Mouse (Mus musculus) heart, embryonic 11.5 days (tissue): ENCODE data around the gene Kcnmb1. TPM values are rescaled to one million over a fixed set of nuclear protein-coding genes. Genes with fewer than 3 reads are reported as not detected.

Experiments
- ATAC-seq: fragments of 200-750 bp; cut with Nextera tagmentation; replicated peaks from 2 replicates; pipeline ENCODE4 v1.8.0; 2017; ENCODE audit warnings: moderate library complexity; ENCODE audit not compliant: insufficient number of reproducible peaks, low FRiP score, low TSS enrichment
- H3K27ac ChIP-seq: fragments of 300-500 bp; sonication (generic); 2 replicates; pipeline ENCODE4 v1.5.1; 2014; ENCODE audit warnings: mild to moderate bottlenecking, low read depth, low read length
- H3K27me3 ChIP-seq: fragments of 300-500 bp; sonication (generic); 2 replicates; pipeline ENCODE4 v1.6.1; 2014; ENCODE audit warnings: mild to moderate bottlenecking, low read length, mixed read lengths; ENCODE audit not compliant: control insufficient read depth, insufficient read depth
- H3K36me3 ChIP-seq: fragments of 300-500 bp; sonication (generic); 2 replicates; pipeline ENCODE4 v1.6.1; 2014; ENCODE audit warnings: mild to moderate bottlenecking, low read length, moderate library complexity, mixed read lengths; ENCODE audit not compliant: control insufficient read depth, insufficient read depth
- H3K4me1 ChIP-seq: fragments of 300-500 bp; sonication (generic); 2 replicates; pipeline ENCODE4 v1.6.1; 2014; ENCODE audit warnings: low read length; ENCODE audit not compliant: control insufficient read depth, insufficient read depth
- H3K4me2 ChIP-seq: fragments of 300-500 bp; sonication (generic); 2 replicates; pipeline ENCODE4 v1.6.1; 2014; ENCODE audit warnings: mild to moderate bottlenecking, moderate library complexity
- H3K4me3 ChIP-seq: fragments of 300-500 bp; sonication (generic); 2 replicates; pipeline ENCODE4 v1.5.1; 2014; ENCODE audit warnings: low read depth, low read length
- H3K9ac ChIP-seq: fragments of 300-500 bp; sonication (generic); 2 replicates; pipeline ENCODE4 v1.6.1; 2014; ENCODE audit warnings: mild to moderate bottlenecking, low read depth, low read length, moderate library complexity
- H3K9me3 ChIP-seq: fragments of 300-500 bp; sonication (generic); replicated peaks from 2 replicates; pipeline ENCODE4 v1.6.1; 2016; ENCODE audit warnings: low read length; ENCODE audit not compliant: control insufficient read depth
- WGBS: fragments of 180-500 bp; shearing (Covaris S2); extraction: QIAGEN DNeasy Blood & Tissue Kit; methylation state at CpG from one replicate; pipeline ENCODE4 v1.1.7; 2014; ENCODE audit not compliant: insufficient replicate concordance; 5-methylcytosine and 5-hydroxymethylcytosine counted together
- polyA plus RNA-seq: library from polyadenylated mRNA; unstranded; fragments of >200 nt; fragmentation: Nextera tagmentation; extraction: Ambion mirVana; gene quantifications from 2 replicates; pipeline ENCODE4 v1.2.1, GENCODE M21; 2014

Gene Kcnmb1
- polyA plus RNA-seq, 1 experiment from 2014 or later, result 6.8 TPM

- H3K9ac ChIP-seq, result no peak overlapping the region
- 58% methylated on average over 7 of the region's 7 CpGs for WGBS
- H3K27me3 ChIP-seq, result no peaks in the 10 kb centered on the region
- ATAC-seq, result no peak
- H3K9me3 ChIP-seq, result no peaks in the 10 kb centered on the region
- H3K27ac ChIP-seq, result no peak overlapping the region
- no peaks in the 10 kb centered on the region for H3K4me1 ChIP-seq
- no peak overlapping the region for H3K4me3 ChIP-seq
- no peaks in the 10 kb centered on the region for H3K36me3 ChIP-seq
- H3K4me2 ChIP-seq, result no peak overlapping the region
These were observed 24.1 kb upstream of the Kcnmb1 start for GRCm38 (mm10) chr11:33938561-33939274.

DNA sequence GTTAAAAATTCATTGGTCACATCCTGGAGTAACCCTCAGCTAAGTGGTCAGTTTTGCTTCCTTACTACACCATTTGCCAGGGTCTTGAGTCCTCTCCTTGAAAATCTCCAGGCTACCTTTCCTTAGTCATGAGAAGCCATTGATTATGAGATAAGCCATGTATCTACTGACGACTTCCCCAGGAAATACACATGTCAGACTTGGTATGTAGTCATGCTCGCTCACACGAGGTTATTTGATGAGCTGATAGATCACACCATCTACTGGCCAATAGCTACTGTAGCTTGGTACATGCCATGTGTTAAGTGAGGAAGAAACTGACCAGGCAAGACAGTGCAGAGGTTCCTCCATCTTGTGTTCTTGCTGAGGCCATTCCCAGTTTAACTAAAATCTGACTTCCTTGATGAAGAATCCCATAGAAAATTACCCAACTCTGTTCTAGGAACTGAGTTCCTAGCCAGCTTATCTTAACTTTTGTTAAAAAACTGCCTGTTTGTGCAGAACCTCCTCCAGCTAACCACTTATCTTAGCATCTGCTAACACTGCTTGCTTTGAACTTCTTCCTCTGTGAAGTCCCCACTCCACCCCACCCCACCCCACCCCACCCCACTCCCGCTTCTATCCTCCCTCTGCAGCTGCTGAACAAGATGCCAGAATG is 23.2 kb upstream of the Kcnmb1 start:
- Histone ChIP-seq H3K4me2 (no peak overlapping the region), H3K9ac (no peak overlapping the region), H3K36me3 (no peaks in the 10 kb centered on the region), H3K27me3 (no peaks in the 10 kb centered on the region), H3K27ac (no peak overlapping the region), H3K4me3 (no peak overlapping the region), H3K9me3 (no peaks in the 10 kb centered on the region), H3K4me1 (no peaks in the 10 kb centered on the region)
- no peak for ATAC-seq
- 64% methylated on average over 4 of the region's 4 CpGs for WGBS

- Histone ChIP-seq H3K27ac (no peak overlapping the region), H3K9ac (no peak overlapping the region), H3K9me3 (no peaks in the 10 kb centered on the region), H3K4me1 (no peaks in the 10 kb centered on the region), H3K4me2 (no peak overlapping the region), H3K4me3 (no peak overlapping the region), H3K36me3 (no peaks in the 10 kb centered on the region), H3K27me3 (no peaks in the 10 kb centered on the region)
- WGBS, result 59% methylated on average over 1 of the region's 1 CpGs
- ATAC-seq, result no peak
These were observed 19.2 kb upstream of the Kcnmb1 start for GRCm38 (mm10) chr11:33943565-33943964.

- no peaks in the 10 kb centered on the region for H3K27me3 ChIP-seq
These were observed 18.6 kb upstream of the Kcnmb1 start for GRCm38 (mm10) chr11:33944067-33944785.

DNA sequence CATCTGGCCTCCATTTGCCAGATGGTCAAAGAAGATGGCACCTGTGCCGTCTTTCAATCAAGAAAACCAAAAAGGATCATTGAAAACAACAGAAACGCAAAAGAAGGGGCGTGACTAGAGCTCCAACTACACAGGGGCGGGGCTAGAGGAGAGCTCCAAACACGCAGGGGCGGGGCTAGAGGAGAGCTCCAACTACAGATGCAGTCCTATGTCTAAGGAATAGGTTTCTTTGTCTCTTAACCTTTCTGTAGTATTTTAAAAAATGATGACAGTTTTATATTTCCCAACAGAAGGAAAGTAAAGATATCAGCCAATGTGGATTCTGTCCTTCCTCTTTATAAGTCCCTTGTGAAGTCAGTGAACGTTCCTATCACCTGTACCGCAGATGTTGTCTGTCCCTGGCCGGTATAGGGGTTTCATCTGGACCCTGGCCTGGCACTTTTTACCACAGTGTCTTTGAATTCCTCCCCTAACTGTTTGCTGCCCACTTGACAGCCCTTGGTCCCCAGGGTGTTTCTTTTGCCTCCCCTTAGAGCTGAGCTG is 18.0 kb upstream of the Kcnmb1 start:
- no peak overlapping the region for H3K27ac ChIP-seq

More at GRCm38 (mm10) chr11:33944067-33944785, 18.6 kb upstream of the Kcnmb1 start:
- Histone ChIP-seq H3K4me1 (no peaks in the 10 kb centered on the region), H3K27ac (no peak overlapping the region), H3K4me3 (no peak overlapping the region), H3K9ac (no peak overlapping the region), H3K9me3 (no peaks in the 10 kb centered on the region), H3K36me3 (no peaks in the 10 kb centered on the region), H3K4me2 (no peak overlapping the region)
- 55% methylated on average over 4 of the region's 4 CpGs for whole genome bisulfite sequencing
- ATAC-seq, result no peak

DNA sequence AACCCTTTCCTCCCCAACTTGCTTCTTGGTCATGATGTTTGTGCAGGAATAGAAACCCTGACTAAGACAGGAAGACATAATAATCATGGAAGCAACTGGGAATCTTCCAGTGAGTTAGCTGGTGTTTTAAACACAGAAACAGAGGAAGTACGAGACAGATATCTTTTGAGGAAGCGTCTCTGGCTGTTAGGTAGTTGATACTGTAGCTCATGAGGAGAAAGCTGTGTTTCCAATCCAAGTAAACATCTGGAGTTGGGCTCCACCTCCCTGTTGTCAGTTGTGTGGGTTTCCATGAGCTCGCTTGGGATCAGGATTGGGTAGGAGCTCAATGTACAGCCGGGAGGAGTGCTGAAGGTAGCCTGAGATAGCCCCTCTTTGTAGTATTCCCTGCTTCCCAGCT is 16.3 kb upstream of the Kcnmb1 start:
- H3K4me1 ChIP-seq, result no peaks in the 10 kb centered on the region
- 0 out of 2 replicates have a peak, but pooled peaks cover 4% of the 10 kb centered on the region for H3K9me3 ChIP-seq
- WGBS, result 63% methylated on average over 4 of the region's 4 CpGs
- H3K9ac ChIP-seq, result no peak overlapping the region
- no peak for ATAC-seq
- H3K27me3 ChIP-seq, result no peaks in the 10 kb centered on the region
- no peak overlapping the region for H3K27ac ChIP-seq
- H3K4me2 ChIP-seq, result no peak overlapping the region
- H3K36me3 ChIP-seq, result no peaks in the 10 kb centered on the region
- no peak overlapping the region for H3K4me3 ChIP-seq

More for the DNA sequence above, 18.0 kb upstream of the Kcnmb1 start:
- no peaks in the 10 kb centered on the region for H3K4me1 ChIP-seq
- H3K27me3 ChIP-seq, result no peaks in the 10 kb centered on the region
- no peaks in the 10 kb centered on the region for H3K36me3 ChIP-seq
- no peak overlapping the region for H3K4me2 ChIP-seq
- H3K9ac ChIP-seq, result no peak overlapping the region
- no peaks in the 10 kb centered on the region for H3K9me3 ChIP-seq
- no peak overlapping the region for H3K4me3 ChIP-seq
- no peak for ATAC-seq
- 81% methylated on average over 9 of the region's 9 CpGs for WGBS

GRCm38 (mm10) chr11:33951155-33951554 is 11.7 kb upstream of the Kcnmb1 start:
- no peaks in the 10 kb centered on the region for H3K27me3 ChIP-seq
- H3K4me1 ChIP-seq, result no peaks in the 10 kb centered on the region
- 60% methylated on average over 5 of the region's 5 CpGs for WGBS

DNA sequence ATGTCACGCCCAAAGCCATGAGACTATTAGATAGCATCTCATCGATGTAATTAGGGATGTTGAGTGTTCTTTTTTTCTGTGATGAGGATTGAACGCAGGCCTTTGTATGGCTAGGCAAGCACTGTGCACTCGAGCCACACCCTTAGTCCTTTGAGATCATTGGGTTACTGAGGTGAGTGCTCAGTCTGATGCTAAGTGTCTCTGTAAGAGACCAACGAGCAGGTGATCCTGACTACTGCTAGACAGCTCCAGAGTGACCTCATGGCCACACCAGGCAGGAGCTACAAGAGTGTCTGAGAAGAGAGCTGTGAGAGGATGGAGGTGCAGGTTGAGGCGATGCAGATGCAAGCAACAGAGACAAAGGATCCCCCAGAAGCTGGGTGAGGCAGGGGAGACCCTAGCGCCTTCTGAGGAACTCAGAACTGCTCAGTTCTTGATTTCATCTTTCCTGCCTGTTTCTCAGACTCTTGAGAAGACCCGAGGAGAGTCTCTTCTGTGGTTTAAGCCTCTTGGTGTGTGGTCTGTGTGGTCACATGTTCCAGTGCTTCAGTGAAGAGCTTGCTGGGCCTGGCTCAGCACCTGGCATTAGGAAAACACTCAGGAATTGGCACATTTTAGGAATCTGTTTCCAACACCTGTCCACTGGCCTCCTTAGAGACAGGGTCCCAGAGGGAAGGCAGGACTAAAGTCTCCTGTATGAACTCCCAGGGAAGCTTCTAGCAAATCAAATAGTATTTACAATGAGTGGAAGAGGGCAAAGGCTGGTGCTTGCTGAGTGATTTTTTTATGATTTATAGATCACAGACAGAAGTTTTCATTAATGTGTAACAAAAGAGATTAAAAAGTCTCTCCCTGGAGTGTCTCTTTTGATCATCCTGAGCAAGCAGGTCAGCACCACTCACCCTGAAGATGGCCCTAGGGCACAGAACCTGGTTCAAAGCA is 10.9 kb upstream of the Kcnmb1 start:
- no peak overlapping the region for H3K9ac ChIP-seq
- 83% methylated on average over 8 of the region's 8 CpGs for WGBS
- H3K36me3 ChIP-seq, result no peaks in the 10 kb centered on the region
- no peak overlapping the region for H3K27ac ChIP-seq
- H3K4me1 ChIP-seq, result no peaks in the 10 kb centered on the region
- H3K9me3 ChIP-seq, result 0 out of 2 replicates have a peak, but pooled peaks cover 4% of the 10 kb centered on the region
- no peak overlapping the region for H3K4me3 ChIP-seq
- ATAC-seq, result no peak
- no peak overlapping the region for H3K4me2 ChIP-seq
- no peaks in the 10 kb centered on the region for H3K27me3 ChIP-seq

More at GRCm38 (mm10) chr11:33951155-33951554, 11.7 kb upstream of the Kcnmb1 start:
- no peak overlapping the region for H3K4me3 ChIP-seq
- no peak for ATAC-seq
- no peak overlapping the region for H3K27ac ChIP-seq
- H3K36me3 ChIP-seq, result no peaks in the 10 kb centered on the region
- no peak overlapping the region for H3K4me2 ChIP-seq
- H3K9ac ChIP-seq, result no peak overlapping the region
- H3K9me3 ChIP-seq, result 0 out of 2 replicates have a peak, but pooled peaks cover 4% of the 10 kb centered on the region
